Mouse (Mus musculus) heart, adult 8-10 months (tissue): ENCODE measurements at regions not wholly inside any gene's neighbourhood (a gene's known extent, or its start where the extent isn't known, plus 50 kb on each side); places are given as distances from the start of the nearest gene placed in this dataset.
"Not testable (repeated sequence)": the region's sequence is repeated elsewhere in the genome, so short reads cannot be mapped to it uniquely, and the experiment has no call there.

Experiments used
- DNase-seq: peaks from one replicate; pipeline ENCODE4 v3.0.0; 2022; ENCODE audit warnings: low spot score

- peak; percentile 80 for DNase-seq
These were observed 479.9 kb downstream of the Tns1 start for GRCm38 (mm10) chr1:73644394-73644793.

- DNase-seq = no peak
These were observed 480.8 kb downstream of the Tns1 start for GRCm38 (mm10) chr1:73643431-73643830.

- DNase-seq = no peak
These were observed 481.5 kb downstream of the Tns1 start for GRCm38 (mm10) chr1:73642691-73643109.

- no peak for DNase-seq
These were observed 482.8 kb downstream of the Tns1 start for GRCm38 (mm10) chr1:73641456-73641855.

GRCm38 (mm10) chr1:73640726-73641451 is 483.4 kb downstream of the Tns1 start:
- DNase-seq = no peak

- no peak for DNase-seq
These were observed 488.5 kb downstream of the Tns1 start for GRCm38 (mm10) chr1:73635709-73636108.

- DNase-seq = no peak
These were observed 489.4 kb downstream of the Tns1 start for GRCm38 (mm10) chr1:73634871-73635270.

GRCm38 (mm10) chr1:73633071-73633470 is 491.2 kb downstream of the Tns1 start:
- no peak for DNase-seq

- no peak for DNase-seq
These were observed 493.9 kb downstream of the Tns1 start for GRCm38 (mm10) chr1:73630363-73630762.

GRCm38 (mm10) chr1:73625365-73625764 is 498.9 kb downstream of the Tns1 start:
- no peak for DNase-seq

- not testable (repeated sequence) for DNase-seq
These were observed 503.1 kb downstream of the Tns1 start for GRCm38 (mm10) chr1:73621121-73621520.

GRCm38 (mm10) chr1:73618551-73619170 is 505.6 kb downstream of the Tns1 start:
- peak; percentile 53 for DNase-seq

- DNase-seq = no peak
These were observed 530.4 kb downstream of the Tns1 start for GRCm38 (mm10) chr1:73593653-73594385.

- no peak for DNase-seq
These were observed 532.7 kb downstream of the Tns1 start for GRCm38 (mm10) chr1:73591342-73592099.

GRCm38 (mm10) chr1:73579680-73580079 is 544.6 kb downstream of the Tns1 start:
- DNase-seq = no peak

- DNase-seq = no peak
These were observed 547.2 kb downstream of the Tns1 start for GRCm38 (mm10) chr1:73577019-73577418.

GRCm38 (mm10) chr1:73575694-73576093 is 548.6 kb downstream of the Tns1 start:
- DNase-seq = no peak

GRCm38 (mm10) chr1:73570944-73571343 is 553.3 kb downstream of the Tns1 start:
- DNase-seq = no peak

- peak; percentile 53 for DNase-seq
These were observed 551.1 kb upstream of the Tnp1 start for GRCm38 (mm10) chr1:73566770-73567169.

- no peak for DNase-seq
These were observed 544.9 kb upstream of the Tnp1 start for GRCm38 (mm10) chr1:73560594-73560993.

GRCm38 (mm10) chr1:73547877-73548276 is 532.2 kb upstream of the Tnp1 start:
- no peak for DNase-seq

- no peak for DNase-seq
These were observed 529.7 kb upstream of the Tnp1 start for GRCm38 (mm10) chr1:73545401-73545800.
